Mouse (Mus musculus): ENCODE results near the gene Slc7a12. TPM values are rescaled to one million over a fixed set of nuclear protein-coding genes. Genes with fewer than 3 reads are reported as not detected.

The Slc7a12 gene
- not detected in 2 replicates for polyA plus RNA-seq (2014; fragmentation: Nextera tagmentation; extraction: Ambion mirVana)

DNA sequence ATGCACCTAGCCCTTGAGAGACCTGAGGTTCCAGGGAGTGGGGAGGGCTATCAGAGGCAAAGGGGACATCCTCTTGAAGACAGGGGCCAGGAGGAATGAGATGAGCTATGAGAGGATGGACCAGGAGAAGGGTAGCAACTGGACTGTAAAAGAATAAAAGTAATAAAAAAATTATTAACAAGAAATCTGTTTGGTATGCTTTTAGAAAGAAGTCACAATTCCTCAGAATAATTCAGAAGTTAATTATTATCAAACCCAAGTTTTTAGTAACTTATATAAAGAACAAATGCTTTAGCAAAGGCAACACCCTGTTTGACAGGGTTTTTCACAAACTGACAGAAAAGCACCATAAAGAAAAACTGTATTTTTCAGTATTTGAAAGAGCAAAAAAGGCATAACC is at the start of gene Slc7a12:
TSS of gene Slc7a12 (plus strand) at position 301 of the 400 bp plus-strand sequence.
- Histone ChIP-seq H3K36me3 (ENCODE audit: control insufficient read depth, insufficient read depth, low read length) (no peaks in the 10 kb centered on the region), H3K9me3 (ENCODE audit: control insufficient read depth, low read length) (no peaks in the 10 kb centered on the region), H3K4me3 (ENCODE audit: low read depth, low read length) (no peak within 1 kb of the TSS), H3K27me3 (replicated peaks; ENCODE audit: control insufficient read depth, insufficient read depth, low read length) (no peaks in the 10 kb centered on the region), H3K4me1 (ENCODE audit: control insufficient read depth, insufficient read depth, low read length) (no peaks in the 10 kb centered on the region), H3K4me2 (ENCODE audit: low read depth, low read length) (no peak within 1 kb of the TSS), H3K9ac (ENCODE audit: low read depth, low read length) (no peak within 1 kb of the TSS), H3K27ac (replicated peaks; ENCODE audit: low read depth, low read length) (no peak within 1 kb of the TSS)
- DNase-seq (ENCODE audit: low spot score), result no peak
- no peak for ATAC-seq (ENCODE audit: low read depth)

DNA sequence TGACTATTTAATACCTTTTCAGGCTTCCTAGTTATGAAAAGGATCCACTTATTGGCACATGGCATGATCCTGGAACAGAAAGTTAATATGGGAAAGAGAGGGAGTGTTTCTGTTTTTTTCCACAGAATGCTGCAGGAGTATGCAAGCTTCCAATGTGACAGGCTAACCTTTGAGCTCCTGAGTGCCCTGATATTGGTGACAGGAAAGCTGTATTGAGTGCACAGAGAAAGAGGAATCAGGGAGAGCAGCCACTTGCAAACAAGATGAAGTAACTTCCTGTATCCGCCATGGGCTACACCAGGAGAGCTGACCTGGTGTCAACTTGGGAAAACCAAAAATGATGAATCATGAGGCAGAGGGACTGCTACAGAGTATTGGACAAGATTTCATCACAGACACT is 48.1 kb upstream of the Slc7a12 start:
- no peak overlapping the region for H3K9ac ChIP-seq (ENCODE audit: low read depth, low read length)
- no peaks in the 10 kb centered on the region for H3K36me3 ChIP-seq (ENCODE audit: control insufficient read depth, insufficient read depth, low read length)
- ATAC-seq (ENCODE audit: low read depth) (no peak), DNase-seq (ENCODE audit: low spot score) (no peak)
- no peaks in the 10 kb centered on the region for H3K9me3 ChIP-seq (ENCODE audit: control insufficient read depth, low read length)
- no peaks in the 10 kb centered on the region for H3K27me3 ChIP-seq (replicated peaks; ENCODE audit: control insufficient read depth, insufficient read depth, low read length)
- 68% methylated on average over 1 of the region's 1 CpGs for WGBS
- H3K4me2 ChIP-seq (ENCODE audit: low read depth, low read length), result no peak overlapping the region
- H3K27ac ChIP-seq (replicated peaks; ENCODE audit: low read depth, low read length), result no peak overlapping the region
- H3K4me1 ChIP-seq (ENCODE audit: control insufficient read depth, insufficient read depth, low read length), result no peaks in the 10 kb centered on the region
- no peak overlapping the region for H3K4me3 ChIP-seq (ENCODE audit: low read depth, low read length)

DNA sequence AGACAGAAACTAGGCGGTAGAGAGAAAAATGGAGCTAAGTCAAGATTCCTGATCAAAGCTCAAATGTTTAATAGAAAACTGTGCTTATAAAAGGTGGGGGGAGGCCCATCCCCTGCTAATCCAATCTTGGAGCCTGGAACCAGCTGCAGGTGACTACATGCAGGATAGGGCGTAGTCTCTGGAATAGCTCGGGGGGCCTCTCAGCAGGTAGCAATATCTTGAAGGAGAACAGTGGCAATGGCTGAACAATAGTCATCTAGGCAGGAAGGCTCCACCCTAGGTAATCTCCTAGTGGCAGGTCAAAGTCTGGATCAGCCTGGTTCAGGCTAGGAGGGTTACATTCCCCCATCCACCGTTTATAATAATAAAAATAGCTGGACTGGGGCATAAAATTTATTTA is 34.5 kb upstream of the Slc7a12 start:
- DNase-seq (ENCODE audit: low spot score) (no peak), ATAC-seq (ENCODE audit: low read depth) (no peak)
- Histone ChIP-seq H3K9me3 (ENCODE audit: control insufficient read depth, low read length) (no peaks in the 10 kb centered on the region), H3K9ac (ENCODE audit: low read depth, low read length) (no peak overlapping the region), H3K27me3 (replicated peaks; ENCODE audit: control insufficient read depth, insufficient read depth, low read length) (no peaks in the 10 kb centered on the region), H3K4me1 (ENCODE audit: control insufficient read depth, insufficient read depth, low read length) (no peaks in the 10 kb centered on the region), H3K4me2 (ENCODE audit: low read depth, low read length) (no peak overlapping the region), H3K27ac (replicated peaks; ENCODE audit: low read depth, low read length) (no peak overlapping the region), H3K36me3 (ENCODE audit: control insufficient read depth, insufficient read depth, low read length) (no peaks in the 10 kb centered on the region), H3K4me3 (ENCODE audit: low read depth, low read length) (no peak overlapping the region)
- 84% methylated on average over 4 of the region's 4 CpGs for WGBS

DNA sequence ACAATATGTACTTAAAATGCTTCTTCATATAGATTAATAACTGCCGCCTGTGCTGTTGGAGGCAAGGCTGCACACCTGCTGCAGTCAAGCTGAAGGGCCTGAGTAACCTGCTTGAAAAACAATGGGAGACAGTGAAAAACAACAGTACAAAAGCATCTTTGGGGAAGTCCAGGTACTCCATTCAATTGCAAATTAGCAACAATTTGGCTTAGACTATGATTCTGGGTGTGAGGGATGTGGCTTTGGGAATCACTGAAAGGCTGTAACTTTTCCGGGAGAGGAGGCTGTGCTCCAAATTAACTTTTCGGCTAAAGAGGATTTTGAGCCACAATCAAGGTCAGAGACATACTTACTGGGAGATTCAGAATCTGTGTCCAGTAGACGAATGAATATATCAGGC is 33.8 kb upstream of the Slc7a12 start:
- H3K9me3 ChIP-seq (ENCODE audit: control insufficient read depth, low read length), result no peaks in the 10 kb centered on the region

More for the DNA sequence above, 33.8 kb upstream of the Slc7a12 start:
- Histone ChIP-seq H3K36me3 (ENCODE audit: control insufficient read depth, insufficient read depth, low read length) (no peaks in the 10 kb centered on the region), H3K4me3 (ENCODE audit: low read depth, low read length) (no peak overlapping the region), H3K4me1 (ENCODE audit: control insufficient read depth, insufficient read depth, low read length) (no peaks in the 10 kb centered on the region), H3K4me2 (ENCODE audit: low read depth, low read length) (no peak overlapping the region), H3K27ac (replicated peaks; ENCODE audit: low read depth, low read length) (no peak overlapping the region), H3K9ac (ENCODE audit: low read depth, low read length) (no peak overlapping the region), H3K27me3 (replicated peaks; ENCODE audit: control insufficient read depth, insufficient read depth, low read length) (no peaks in the 10 kb centered on the region)
- no peak for ATAC-seq (ENCODE audit: low read depth)
- DNase-seq (ENCODE audit: low spot score), result no peak
- 94% methylated on average over 4 of the region's 4 CpGs for WGBS

Other genes with a start within 250 kb of the Slc7a12 start
- 400 and 440 TPM in 2 replicates for gene 1810022K09Rik, start 130.6 kb downstream of the Slc7a12 start, polyA plus RNA-seq (2014; fragmentation: Nextera tagmentation; extraction: Ambion mirVana)
- gene Car13, start 161.0 kb downstream of the Slc7a12 start, polyA plus RNA-seq (2014; fragmentation: Nextera tagmentation; extraction: Ambion mirVana), result 9.6 and 13.2 TPM in 2 replicates